Mouse (Mus musculus) bone marrow macrophage, adult 2 months (primary cell): ENCODE measurements at regions not wholly inside any gene's neighbourhood (a gene's known extent, or its start where the extent isn't known, plus 50 kb on each side); places are given as distances from the start of the nearest gene placed in this dataset.

ENCODE experiments used
- CTCF ChIP-seq: IDR thresholded peaks from 2 replicates; pipeline ENCODE4 v1.5.1; 2012; ENCODE audit warnings: low read depth, mild to moderate bottlenecking, low read length, moderate library complexity
- POLR2A ChIP-seq: IDR thresholded peaks from 2 replicates; pipeline ENCODE4 v1.6.1; 2012; ENCODE audit warnings: mild to moderate bottlenecking, low read depth, low read length, borderline replicate concordance

DNA sequence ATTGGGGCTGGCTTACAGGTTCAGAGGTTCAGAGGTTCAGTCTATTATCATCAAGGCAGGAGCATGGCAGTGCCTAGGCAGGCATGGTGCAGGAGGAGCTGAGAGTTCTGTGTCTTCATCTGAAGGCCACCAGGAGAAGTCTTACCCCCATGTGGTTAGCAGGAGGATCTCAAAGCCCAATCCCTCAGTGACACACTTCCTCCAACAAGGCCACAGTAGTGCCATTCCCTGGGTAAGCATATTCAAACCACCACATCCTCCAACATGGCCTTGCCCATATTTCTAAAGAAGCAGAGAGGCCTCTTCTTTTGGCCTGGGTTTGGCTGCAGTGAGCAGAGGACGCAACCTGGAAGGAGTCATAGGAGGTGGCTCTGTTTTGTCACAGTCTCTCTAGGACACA, 61.2 kb upstream of the Pax1 start:
- TF ChIP-seq POLR2A (no peak), CTCF (no peak)
